Mouse (Mus musculus): Measurements from ENCODE around the gene Exoc2.

- no peak for TF ChIP-seq ZC3H11A (IDR thresholded peaks at IDR 0.05; ENCODE audit: borderline replicate concordance, low read depth, low read length)
- no peak for TF ChIP-seq ZNF384 (IDR thresholded peaks at IDR 0.05; ENCODE audit: low read depth, low read length)
Measured at GRCm38 (mm10) chr13:30986934-30987455, 13.1 kb upstream of the Exoc2 start.

Measured in ES-E14 (cell line).